Mouse (Mus musculus): Measurements from ENCODE around the gene Prss48.

DNA sequence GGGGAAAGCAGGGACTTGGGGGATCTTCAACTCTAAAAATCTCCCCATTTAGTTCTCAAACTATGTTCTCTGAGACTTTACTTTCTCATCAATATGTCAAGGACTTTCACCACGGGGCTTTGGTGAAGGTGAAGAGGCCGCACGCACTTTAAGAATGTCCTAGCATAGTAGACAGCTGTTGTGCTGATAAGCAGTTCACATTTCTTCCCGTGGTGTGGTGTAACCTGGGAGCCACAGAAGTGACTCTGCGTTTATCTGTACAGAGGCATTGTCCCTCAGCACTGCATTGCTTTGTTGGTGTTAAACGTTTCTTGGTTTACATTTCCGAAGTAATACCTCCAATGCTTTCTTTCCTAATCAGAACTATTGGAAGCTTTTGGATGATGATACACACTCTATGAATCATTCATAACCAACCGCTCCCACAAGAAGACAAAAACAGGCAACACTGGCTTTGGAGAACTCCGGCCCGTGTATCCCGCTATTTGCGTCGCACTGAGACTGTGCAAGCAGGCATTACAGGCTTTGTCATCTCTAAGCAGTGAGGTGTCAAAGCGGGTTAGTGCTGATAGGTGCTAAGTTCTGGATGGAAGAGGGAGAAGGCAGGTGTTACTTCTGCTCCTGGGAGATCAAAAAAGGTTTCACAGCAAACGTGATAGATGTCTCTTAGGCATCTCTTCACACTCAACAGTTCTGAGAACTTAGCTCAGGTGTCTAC is 26.5 kb upstream of the Prss48 start:
- no peak for TF ChIP-seq POLR2A (IDR thresholded peaks at IDR 0.05; ENCODE audit: insufficient read depth, low read depth, low read length)
- no peak for TF ChIP-seq CTCF (IDR thresholded peaks at IDR 0.05)
